Mouse (Mus musculus) bone marrow macrophage, adult 2 months (primary cell): Measurements from ENCODE around the gene 4931409K22Rik.

ENCODE experiments used
- CTCF ChIP-seq: IDR thresholded peaks from 2 replicates; pipeline ENCODE4 v1.5.1; 2012; ENCODE audit warnings: low read depth, mild to moderate bottlenecking, low read length, moderate library complexity
- POLR2A ChIP-seq: IDR thresholded peaks from 2 replicates; pipeline ENCODE4 v1.6.1; 2012; ENCODE audit warnings: mild to moderate bottlenecking, low read depth, low read length, borderline replicate concordance

DNA sequence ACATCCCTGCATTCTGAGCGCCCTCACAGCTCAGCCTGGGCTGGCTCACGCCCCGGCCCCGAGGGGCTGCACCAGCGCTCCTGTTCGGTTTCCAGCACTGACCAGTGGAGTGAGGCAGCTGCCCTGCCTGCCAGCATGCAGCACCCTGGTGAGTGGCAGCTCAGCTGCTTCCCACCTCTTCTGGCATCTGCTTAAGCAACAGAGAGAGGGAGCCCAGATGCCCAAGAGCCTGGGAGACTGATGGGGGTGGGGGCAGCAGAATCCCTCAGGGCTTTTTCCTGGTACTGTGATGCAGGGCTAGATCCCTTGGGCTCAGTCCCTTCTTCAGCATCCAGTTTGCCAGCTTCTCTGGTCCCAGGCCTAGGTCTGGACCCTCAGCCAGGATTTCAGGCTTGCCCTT lies 59.9 kb downstream of the 4931409K22Rik start:
- TF ChIP-seq POLR2A (no peak), CTCF (no peak)
